Mouse (Mus musculus): ENCODE data around the gene Guk1. TPM values are rescaled to one million over a fixed set of nuclear protein-coding genes. Genes with fewer than 3 reads are reported as not detected.

Gene Guk1
- total RNA-seq, 2 experiments from 2014 or later = 124 to 134 TPM

DNA sequence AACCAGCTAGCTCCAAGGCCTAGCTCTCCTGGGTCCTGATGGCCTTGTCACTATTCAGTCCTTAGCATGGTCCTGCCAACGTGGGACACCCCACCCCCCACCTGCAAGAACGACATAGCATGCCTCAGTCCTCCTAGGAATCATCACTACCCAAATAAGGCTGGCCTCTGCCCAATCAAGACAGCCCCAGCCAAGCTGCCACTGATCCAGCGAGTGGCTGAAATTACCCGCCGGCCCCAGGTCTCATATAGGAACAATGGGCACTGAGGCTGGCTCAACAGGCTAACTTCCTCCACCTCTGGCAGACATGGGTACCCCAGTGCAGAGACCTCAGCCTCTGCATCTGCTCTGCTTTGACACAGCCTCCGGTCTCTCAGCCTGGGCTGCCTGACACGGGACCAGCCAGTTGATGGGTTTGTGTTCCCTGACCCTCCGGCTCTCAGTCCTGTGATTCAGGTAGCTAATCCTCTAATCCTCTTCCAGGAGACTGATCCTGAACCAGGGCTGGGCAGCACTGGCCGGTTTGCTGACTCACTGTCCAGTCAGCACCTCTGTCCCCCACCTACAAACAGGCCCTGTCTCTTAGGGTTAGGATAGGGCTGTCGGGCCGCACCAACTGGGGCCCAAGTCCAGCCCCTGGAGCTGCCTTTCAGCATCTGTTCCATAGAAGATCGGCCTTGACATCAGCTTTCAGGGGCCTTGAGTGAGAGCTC lies 54.9 kb downstream of the Guk1 start:
- intact Hi-C loops (cut with DNase I) = no loop called here
- no peak for DNase-seq (ENCODE audit: low spot score in 2 of 2)

DNA sequence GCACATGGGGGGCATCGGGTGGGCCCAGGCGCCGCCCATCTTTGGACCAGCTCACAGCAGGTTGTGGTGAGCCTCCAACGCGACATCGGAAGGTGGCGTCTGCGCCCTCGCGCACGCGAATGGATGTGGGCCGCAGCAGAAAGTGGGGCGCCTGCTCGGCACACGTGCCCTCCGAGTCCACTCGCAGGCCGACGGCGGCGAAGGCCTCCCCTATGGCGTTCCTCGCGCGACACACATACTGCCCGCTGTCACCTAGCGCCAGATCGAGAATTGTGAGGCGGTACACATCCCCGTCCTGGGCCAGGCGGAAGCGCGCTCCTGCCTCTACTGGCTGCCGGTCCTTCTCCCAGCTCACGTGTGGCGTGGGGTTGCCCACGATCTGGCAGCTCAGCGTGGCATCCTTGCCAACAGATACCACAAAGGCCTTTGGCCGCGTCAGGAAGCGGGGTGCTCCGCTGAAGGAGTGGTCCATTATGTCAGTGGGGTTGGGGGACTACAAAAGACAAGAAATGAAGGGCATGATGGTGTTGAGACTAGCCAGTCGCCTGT lies 56.0 kb downstream of the Guk1 start, which contains the start of gene Obscn:
Obscn (minus strand) TSS at position 499 of the 549 bp plus-strand sequence.
- peak in 1 of 2 experiments; percentile 10 for DNase-seq (ENCODE audit: low spot score in 2 of 2)
- intact Hi-C loops (cut with DNase I) = no loop called here

DNA sequence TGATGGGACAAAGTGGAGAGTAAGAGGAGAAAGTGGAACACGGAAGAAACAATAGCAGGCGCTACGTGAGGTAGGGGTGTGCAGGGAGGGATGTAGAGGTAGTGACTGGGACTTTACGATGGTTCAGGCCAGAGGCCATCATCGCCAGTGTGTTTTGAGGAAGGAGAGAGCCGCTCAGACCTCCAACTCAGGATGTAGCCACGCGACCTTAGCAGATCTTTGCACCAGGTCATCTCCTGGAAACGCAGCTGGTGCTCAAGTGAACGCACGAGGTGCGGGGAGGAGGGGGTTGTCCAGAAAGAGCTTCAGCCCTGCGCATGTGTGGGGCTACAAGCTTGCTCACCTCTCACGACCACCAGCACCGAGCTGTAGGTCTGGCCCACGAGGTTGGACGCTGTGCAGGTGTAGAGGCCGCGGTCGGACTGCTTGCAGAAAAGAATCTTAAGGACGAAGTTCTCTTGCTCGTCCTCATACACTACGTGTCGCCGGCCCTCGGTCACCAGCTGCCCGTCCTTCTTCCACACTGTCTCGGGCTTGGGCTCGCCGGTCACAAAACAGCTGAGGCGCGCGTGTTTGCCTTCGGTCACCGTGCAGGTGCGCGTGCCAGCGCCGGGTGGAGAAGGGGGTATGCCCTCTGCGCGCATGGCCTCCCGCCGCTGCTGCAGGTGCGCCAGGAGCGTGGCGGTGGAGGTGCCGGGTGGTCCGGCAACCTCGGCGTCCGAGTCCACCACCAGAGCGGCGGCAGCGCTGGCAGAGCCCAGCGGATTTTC lies 56.8 kb downstream of the Guk1 start:
- intact Hi-C loops (cut with DNase I) = no loop called here
- DNase-seq (ENCODE audit: low spot score in 2 of 2) = no peak

DNA sequence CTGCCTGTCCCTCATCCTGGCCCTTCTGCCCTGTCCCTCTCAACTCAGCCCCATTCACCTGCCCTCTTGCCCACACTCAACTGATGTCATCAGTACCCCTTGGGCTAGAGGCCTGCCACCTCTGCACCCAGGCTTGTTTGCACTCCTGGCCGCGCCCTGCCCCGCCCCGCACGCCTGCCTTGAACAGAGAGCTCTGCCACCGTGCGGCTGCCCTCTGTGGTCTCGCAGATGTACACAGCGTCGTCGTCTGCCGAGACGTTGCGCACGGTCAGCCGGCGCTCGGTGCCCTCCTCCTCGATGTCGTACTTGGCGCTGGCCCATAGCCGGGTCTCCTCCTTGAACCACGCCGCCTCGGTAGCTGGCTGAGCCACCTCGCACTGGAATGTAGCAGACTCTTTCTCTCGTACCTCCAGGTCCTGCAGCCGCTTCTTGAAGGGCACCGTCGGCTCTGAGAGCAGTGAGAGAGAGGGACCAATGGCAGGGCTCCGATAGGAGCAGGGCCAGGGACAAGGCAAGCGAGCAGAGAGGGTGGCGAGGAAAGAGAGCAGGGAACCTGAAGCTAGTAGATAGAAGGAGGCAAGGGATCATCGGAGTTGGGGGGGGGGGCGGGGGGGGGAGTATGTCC lies 57.5 kb downstream of the Guk1 start:
- DNase-seq (ENCODE audit: low spot score in 2 of 2) = no peak
- intact Hi-C loops (cut with DNase I) = no loop called here

Other genes starting within 250 kb of the Guk1 start
- gene Hist3h2ba, start 243.3 kb downstream of the Guk1 start, total RNA-seq (2021) = 100 to 1,000 TPM in 1 of 2 experiments, 10 to 100 TPM in 1; 90.4 to 111 TPM
- 10 to 100 TPM; 62.2 to 64.8 TPM for gene Hist3h2a, start 237.5 kb downstream of the Guk1 start, total RNA-seq (2021)
- gene Trim17, start 237.5 kb downstream of the Guk1 start, total RNA-seq (2021) = 1 to 10 TPM; 5.4 TPM
- gene Trim11, start 214.1 kb downstream of the Guk1 start, total RNA-seq (2021) = 10 to 100 TPM; 21.5 to 23.7 TPM
- gene Obscn, start 55.8 kb downstream of the Guk1 start, total RNA-seq (2021) = 1 to 10 TPM; 1.2 to 1.5 TPM
- 1 to 10 TPM; 7.1 to 8.8 TPM for gene Iba57, start 28.5 kb downstream of the Guk1 start, total RNA-seq (2021)
- gene Gjc2, start 9.0 kb downstream of the Guk1 start, total RNA-seq (2021) = 10 to 100 TPM in 1 of 2 experiments, 1 to 10 TPM in 1; 9.8 to 12.2 TPM
- gene Mrpl55, start 10.3 kb upstream of the Guk1 start, total RNA-seq (2021) = 10 to 100 TPM; 35.4 to 38.6 TPM
- gene 2310033P09Rik, start 16.1 kb upstream of the Guk1 start, total RNA-seq (2021) = 10 to 100 TPM; 20.6 to 21.3 TPM
- gene Arf1, start 36.1 kb upstream of the Guk1 start, total RNA-seq (2021) = 100 to 1,000 TPM; 414 to 438 TPM
- not detected for gene Wnt3a, start 98.5 kb upstream of the Guk1 start, total RNA-seq (2021)
- gene Wnt9a, start 114.7 kb upstream of the Guk1 start, total RNA-seq (2021) = 10 to 100 TPM; 17.0 to 18.7 TPM
- not detected for gene Prss38, start 183.4 kb upstream of the Guk1 start, total RNA-seq (2021)

Data from left cerebral cortex, postnatal 25 days (tissue).